Mouse (Mus musculus) liver, embryonic 16.5 days (tissue): ENCODE data around the gene Thoc7. TPM values are rescaled to one million over a fixed set of nuclear protein-coding genes. Genes with fewer than 3 reads are reported as not detected.
"Not testable (repeated sequence)": the region's sequence is repeated elsewhere in the genome, so short reads cannot be mapped to it uniquely, and the experiment has no call there.

Source experiments
- ATAC-seq: fragments of 200-750 bp; cut with Nextera tagmentation; 2 replicates; pipeline ENCODE4 v1.8.0; 2017; ENCODE audit warnings: low read depth, mild to moderate bottlenecking, moderate number of reproducible peaks, moderate library complexity
- H3K27ac ChIP-seq: fragments of 300-500 bp; sonication (generic); 2 replicates; pipeline ENCODE4 v1.5.1; 2014; ENCODE audit warnings: mild to moderate bottlenecking, low read length
- H3K27me3 ChIP-seq: fragments of 300-500 bp; sonication (generic); 2 replicates; pipeline ENCODE4 v1.6.1; 2014; ENCODE audit warnings: low read depth, low read length, mixed read lengths; ENCODE audit not compliant: control insufficient read depth, insufficient read depth
- H3K36me3 ChIP-seq: fragments of 300-500 bp; sonication (generic); 2 replicates; pipeline ENCODE4 v1.6.1; 2014; ENCODE audit warnings: mild to moderate bottlenecking; ENCODE audit not compliant: control insufficient read depth, insufficient read depth
- H3K4me1 ChIP-seq: fragments of 300-500 bp; sonication (generic); 2 replicates; pipeline ENCODE4 v1.6.1; 2014; ENCODE audit warnings: low read depth, low read length, mixed read lengths; ENCODE audit not compliant: control insufficient read depth
- H3K4me2 ChIP-seq: fragments of 300-500 bp; sonication (generic); 2 replicates; pipeline ENCODE4 v1.6.1; 2014; ENCODE audit warnings: low read depth, low read length, mixed read lengths
- H3K4me3 ChIP-seq: fragments of 300-500 bp; sonication (generic); 2 replicates; pipeline ENCODE4 v1.5.1; 2014; ENCODE audit warnings: low read depth, mild to moderate bottlenecking, low read length
- H3K9ac ChIP-seq: fragments of 300-500 bp; sonication (generic); 2 replicates; pipeline ENCODE4 v1.6.1; 2014; ENCODE audit warnings: low read depth, low read length
- H3K9me3 ChIP-seq: fragments of 300-500 bp; sonication (generic); replicated peaks from 2 replicates; pipeline ENCODE4 v1.6.1; 2016; ENCODE audit warnings: low read length; ENCODE audit not compliant: control insufficient read depth
- WGBS: fragments of 180-500 bp; shearing (Covaris S2); extraction: QIAGEN DNeasy Blood & Tissue Kit; methylation state at CpG from one replicate; pipeline ENCODE4 v1.1.7; 2014; ENCODE audit not compliant: insufficient replicate concordance; 5-methylcytosine and 5-hydroxymethylcytosine counted together
- polyA plus RNA-seq: library from polyadenylated mRNA; unstranded; fragments of >200 nt; fragmentation: Nextera tagmentation; extraction: Ambion mirVana; gene quantifications from 2 replicates; pipeline ENCODE4 v1.2.1, GENCODE M21; 2015

Thoc7 gene
- polyA plus RNA-seq, 1 experiment from 2014 or later: 60.2 TPM

DNA sequence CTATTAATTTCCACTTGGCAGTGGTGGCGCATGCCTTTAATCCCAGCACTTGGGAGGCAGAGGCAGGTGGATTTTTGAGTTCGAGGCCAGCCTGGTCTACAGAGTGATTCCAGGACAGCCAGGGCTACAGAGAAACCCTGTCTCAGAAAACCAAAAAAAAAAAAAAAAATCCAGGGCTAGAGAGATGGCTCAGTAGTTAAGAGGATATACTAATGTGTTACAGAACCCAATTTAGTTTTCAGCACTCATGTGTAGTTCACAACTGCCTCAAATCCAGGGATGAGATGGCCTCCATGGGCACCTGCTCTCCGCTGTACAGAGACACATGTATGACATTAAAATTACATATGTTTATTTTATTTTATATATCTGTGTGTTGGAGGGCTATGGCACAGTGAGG is 9.5 kb downstream of the Thoc7 start:
- not testable (repeated sequence) for H3K27me3 ChIP-seq, H3K27ac ChIP-seq, H3K4me2 ChIP-seq, H3K9me3 ChIP-seq, H3K4me1 ChIP-seq, ATAC-seq, H3K4me3 ChIP-seq, H3K9ac ChIP-seq
- peaks cover 26% of the 10 kb centered on the region for H3K36me3 ChIP-seq
- WGBS: 80% methylated on average over 3 of the region's 3 CpGs

DNA sequence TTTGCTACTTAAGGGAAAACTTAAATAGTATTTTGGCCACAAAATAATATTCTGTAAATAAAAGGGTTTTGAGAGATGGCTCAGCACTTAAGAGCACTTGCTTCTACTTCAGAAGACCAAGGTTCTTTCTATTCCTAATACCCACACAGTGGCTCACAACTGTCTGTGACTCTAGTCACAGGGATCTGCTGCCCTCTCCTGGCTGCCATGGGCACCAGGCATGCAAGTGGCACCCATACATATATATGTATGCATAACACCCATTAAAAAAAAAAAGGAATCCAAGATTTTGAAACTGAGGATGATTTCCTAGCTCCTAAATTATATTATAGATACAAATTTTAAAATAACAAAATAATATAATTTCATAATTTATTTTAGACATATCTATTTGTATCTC is 11.3 kb downstream of the Thoc7 start:
- H3K4me3 ChIP-seq: no peak overlapping the region
- H3K4me2 ChIP-seq: no peak overlapping the region
- no peak overlapping the region for H3K9ac ChIP-seq
- no peaks in the 10 kb centered on the region for H3K9me3 ChIP-seq
- no peaks in the 10 kb centered on the region for H3K27me3 ChIP-seq
- no peak overlapping the region for H3K27ac ChIP-seq
- H3K4me1 ChIP-seq: no peaks in the 10 kb centered on the region
- H3K36me3 ChIP-seq: peaks cover 26% of the 10 kb centered on the region
- no peak for ATAC-seq

DNA sequence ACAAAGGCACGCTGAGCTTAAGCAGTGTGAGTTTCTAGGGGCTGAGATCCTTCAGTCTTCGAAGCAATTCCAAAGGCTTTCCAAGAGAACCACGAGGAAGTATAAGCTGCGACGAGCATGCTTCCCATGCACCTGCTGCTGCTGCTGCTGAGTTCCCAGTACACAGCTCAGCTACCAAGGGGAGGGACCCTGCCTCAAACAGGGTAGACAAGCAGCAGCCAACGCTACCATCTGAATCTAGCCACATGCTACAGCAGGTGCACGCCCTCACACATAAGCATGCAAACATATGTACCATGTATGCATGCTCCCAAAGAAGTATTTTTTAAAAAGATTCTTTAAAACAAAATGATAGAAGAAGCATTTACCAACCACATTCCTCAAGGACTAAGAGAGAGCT is 13.3 kb downstream of the Thoc7 start:
- 87% methylated on average over 7 of the region's 7 CpGs for WGBS
- ATAC-seq: no peak
- Histone ChIP-seq H3K4me3 (no peak overlapping the region), H3K9me3 (no peaks in the 10 kb centered on the region), H3K4me1 (no peaks in the 10 kb centered on the region), H3K27me3 (no peaks in the 10 kb centered on the region), H3K9ac (no peak overlapping the region), H3K27ac (no peak overlapping the region), H3K36me3 (peaks cover 26% of the 10 kb centered on the region), H3K4me2 (no peak overlapping the region)

DNA sequence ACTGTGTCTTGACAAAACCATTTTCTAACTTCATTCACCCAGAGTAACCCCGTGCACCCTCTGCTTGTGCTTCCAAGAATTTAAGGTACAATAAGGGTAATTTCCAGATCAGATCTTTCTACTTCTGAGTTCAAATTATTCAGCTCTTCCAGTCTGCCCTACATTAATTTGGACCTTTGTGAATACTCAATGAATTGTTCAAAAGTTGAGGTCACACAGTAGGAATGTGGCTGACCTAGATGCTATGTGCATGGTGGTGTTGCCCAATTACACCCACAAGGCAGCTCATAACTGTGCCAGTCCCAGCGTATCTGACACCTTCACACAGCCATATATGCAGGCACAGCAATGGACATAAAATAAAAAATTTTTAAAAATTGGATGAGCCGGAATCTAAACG is 17.0 kb downstream of the Thoc7 start:
- no peaks in the 10 kb centered on the region for H3K27me3 ChIP-seq
- peaks cover 15% of the 10 kb centered on the region for H3K36me3 ChIP-seq
- no peak overlapping the region for H3K9ac ChIP-seq
- no peak overlapping the region for H3K27ac ChIP-seq
- H3K4me3 ChIP-seq: no peak overlapping the region
- H3K9me3 ChIP-seq: no peaks in the 10 kb centered on the region
- H3K4me1 ChIP-seq: no peaks in the 10 kb centered on the region
- no peak overlapping the region for H3K4me2 ChIP-seq
- no peak for ATAC-seq
- 70% methylated on average over 4 of the region's 4 CpGs for WGBS

DNA sequence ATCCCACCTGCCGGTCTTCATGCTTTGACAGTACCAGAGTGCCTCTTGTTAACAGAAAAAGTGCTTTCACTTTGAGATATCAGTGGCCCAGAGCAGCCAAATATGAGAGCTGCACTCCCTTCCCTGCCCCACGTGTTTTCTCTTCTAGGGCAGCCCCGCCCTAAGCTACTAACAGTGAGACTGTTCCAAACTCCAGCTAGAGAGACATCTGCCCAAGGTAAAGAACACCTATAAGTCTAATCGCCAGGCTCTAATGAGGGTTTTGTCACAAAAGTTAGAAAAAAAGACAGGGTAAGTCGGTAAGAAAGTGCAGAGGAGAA is 27.6 kb downstream of the Thoc7 start:
- H3K9ac ChIP-seq: no peak overlapping the region
- 22% methylated on average over 5 of the region's 5 CpGs for WGBS
- H3K9me3 ChIP-seq: no peaks in the 10 kb centered on the region
- H3K4me1 ChIP-seq: peaks cover 2% of the 10 kb centered on the region; the same call in 1 of the 2 replicates
- H3K4me2 ChIP-seq: peak overlapping the region; percentile 69
- no peaks in the 10 kb centered on the region for H3K36me3 ChIP-seq
- no peaks in the 10 kb centered on the region for H3K27me3 ChIP-seq
- no peak for ATAC-seq
- no peak overlapping the region for H3K27ac ChIP-seq
- peak overlapping the region; percentile 50 for H3K4me3 ChIP-seq

DNA sequence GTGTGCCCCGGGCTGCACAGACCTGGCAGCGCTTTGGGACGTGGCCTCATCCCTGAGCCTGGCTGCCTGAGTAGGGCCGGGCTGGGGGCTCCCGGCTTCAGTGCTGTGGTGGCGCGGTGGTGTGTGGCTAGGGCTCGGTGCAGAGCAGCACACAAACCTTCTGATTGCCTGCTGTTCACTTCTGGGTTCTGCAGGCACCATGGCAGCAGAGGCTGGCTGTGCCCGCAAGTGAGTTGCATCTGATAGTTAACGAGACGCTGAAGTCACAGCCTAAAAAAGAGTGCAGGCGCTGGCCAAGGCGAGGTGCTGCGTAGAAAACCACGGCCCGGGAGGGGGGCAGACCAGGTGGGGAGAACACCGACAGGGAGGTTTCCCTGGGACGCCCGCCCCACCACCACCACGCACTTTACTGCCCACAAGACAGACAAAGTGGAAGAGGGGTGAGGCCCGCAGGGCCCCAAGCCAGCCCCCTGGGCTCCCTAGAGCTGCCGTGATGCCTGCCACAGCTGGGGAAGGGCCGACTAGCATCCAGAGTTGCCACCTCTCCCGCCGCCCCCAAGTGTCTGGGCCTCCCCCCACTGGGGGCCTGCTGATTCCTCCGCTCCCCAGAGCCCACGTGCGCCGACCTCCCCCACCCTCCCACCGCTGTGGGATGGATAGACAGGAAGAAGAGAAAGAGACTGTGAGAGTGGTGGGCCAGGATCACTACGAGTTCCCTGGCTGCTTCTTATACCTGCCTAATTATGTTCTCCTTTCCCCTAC is 28.2 kb downstream of the Thoc7 start:
- WGBS: 20% methylated on average over 30 of the region's 31 CpGs
- Histone ChIP-seq H3K9ac (peak overlapping the region; percentile 18; the same call in 1 of the 2 replicates), H3K4me2 (peak overlapping the region; percentile 69), H3K27me3 (no peaks in the 10 kb centered on the region), H3K4me1 (peaks cover 2% of the 10 kb centered on the region; the same call in 1 of the 2 replicates), H3K36me3 (no peaks in the 10 kb centered on the region), H3K4me3 (peak overlapping the region; percentile 50), H3K27ac (no peak overlapping the region), H3K9me3 (no peaks in the 10 kb centered on the region)
- no peak for ATAC-seq

DNA sequence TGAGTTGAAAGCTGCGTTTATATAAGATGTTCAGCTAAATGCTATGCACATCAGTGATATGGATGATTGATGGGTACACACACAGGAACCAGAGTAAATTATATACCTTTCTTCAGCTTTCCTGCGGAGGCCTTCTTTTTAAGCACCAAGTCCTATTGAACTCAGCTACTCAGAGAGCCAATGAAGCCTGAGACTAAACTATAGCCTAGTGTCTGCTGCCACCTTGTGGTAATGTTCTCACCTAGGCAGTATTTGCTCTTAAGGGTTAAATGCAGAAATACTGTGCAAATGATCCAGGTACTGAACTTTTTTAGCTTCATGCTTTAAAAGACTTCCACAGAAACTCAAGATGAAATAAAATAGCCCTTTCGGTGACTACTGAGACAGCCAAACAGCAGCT is 44.0 kb downstream of the Thoc7 start:
- Histone ChIP-seq H3K4me2 (no peak overlapping the region), H3K4me1 (no peaks in the 10 kb centered on the region), H3K4me3 (no peak overlapping the region), H3K36me3 (no peaks in the 10 kb centered on the region), H3K27me3 (no peaks in the 10 kb centered on the region), H3K9me3 (no peaks in the 10 kb centered on the region), H3K9ac (no peak overlapping the region), H3K27ac (no peak overlapping the region)
- WGBS: 36% methylated on average over 3 of the region's 3 CpGs
- ATAC-seq: no peak

DNA sequence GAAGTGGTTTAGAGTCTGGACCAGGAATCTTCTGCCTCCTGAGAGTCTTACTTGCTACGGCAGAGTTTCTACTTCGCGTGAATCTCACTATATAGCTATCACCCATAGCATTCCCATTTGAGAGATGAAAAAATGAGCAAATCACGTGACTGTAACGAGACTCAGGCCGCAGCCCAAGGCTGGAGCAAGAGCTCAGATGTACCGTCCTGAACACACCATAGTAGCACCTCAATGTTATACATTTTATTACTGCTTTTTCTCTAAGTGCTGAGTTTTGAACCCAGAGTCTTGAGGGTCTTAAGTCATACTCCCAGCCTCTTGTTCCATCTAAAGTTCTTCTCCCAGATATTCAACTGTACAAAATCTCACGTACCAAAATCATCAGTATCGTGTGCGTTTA is 44.4 kb downstream of the Thoc7 start:
- Histone ChIP-seq H3K9ac (no peak overlapping the region), H3K4me3 (no peak overlapping the region), H3K9me3 (no peaks in the 10 kb centered on the region), H3K4me2 (no peak overlapping the region), H3K27ac (no peak overlapping the region), H3K4me1 (no peaks in the 10 kb centered on the region), H3K27me3 (no peaks in the 10 kb centered on the region), H3K36me3 (no peaks in the 10 kb centered on the region)
- ATAC-seq: no peak
- WGBS: 71% methylated on average over 10 of the region's 10 CpGs

DNA sequence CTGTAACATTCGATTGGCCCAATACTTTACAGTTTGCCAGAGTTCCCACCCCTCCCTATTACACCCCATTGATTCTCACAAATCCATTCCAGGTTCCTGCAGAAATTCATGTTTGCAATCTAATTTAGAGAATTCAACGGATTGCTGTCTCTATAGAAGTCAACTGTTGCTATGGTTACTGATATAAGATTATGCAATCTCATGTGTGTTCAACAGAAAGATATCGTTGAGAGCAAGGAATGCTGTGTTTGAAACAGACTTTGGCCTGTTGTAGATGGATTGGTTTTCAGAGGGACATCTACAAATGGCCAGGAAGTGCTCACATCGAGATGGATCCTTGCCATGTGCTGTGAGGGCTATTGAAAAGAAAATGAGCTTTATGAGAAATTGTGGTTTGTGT is 46.4 kb downstream of the Thoc7 start:
- ATAC-seq: no peak
- Histone ChIP-seq H3K4me2 (no peak overlapping the region), H3K27me3 (no peaks in the 10 kb centered on the region), H3K27ac (no peak overlapping the region), H3K9ac (no peak overlapping the region), H3K36me3 (no peaks in the 10 kb centered on the region), H3K4me1 (no peaks in the 10 kb centered on the region), H3K9me3 (no peaks in the 10 kb centered on the region), H3K4me3 (no peak overlapping the region)
- 48% methylated on average over 4 of the region's 4 CpGs for WGBS
